Comparison of ENCODE assay signal across 9 mouse cellular contexts in the genomic region with DNA sequence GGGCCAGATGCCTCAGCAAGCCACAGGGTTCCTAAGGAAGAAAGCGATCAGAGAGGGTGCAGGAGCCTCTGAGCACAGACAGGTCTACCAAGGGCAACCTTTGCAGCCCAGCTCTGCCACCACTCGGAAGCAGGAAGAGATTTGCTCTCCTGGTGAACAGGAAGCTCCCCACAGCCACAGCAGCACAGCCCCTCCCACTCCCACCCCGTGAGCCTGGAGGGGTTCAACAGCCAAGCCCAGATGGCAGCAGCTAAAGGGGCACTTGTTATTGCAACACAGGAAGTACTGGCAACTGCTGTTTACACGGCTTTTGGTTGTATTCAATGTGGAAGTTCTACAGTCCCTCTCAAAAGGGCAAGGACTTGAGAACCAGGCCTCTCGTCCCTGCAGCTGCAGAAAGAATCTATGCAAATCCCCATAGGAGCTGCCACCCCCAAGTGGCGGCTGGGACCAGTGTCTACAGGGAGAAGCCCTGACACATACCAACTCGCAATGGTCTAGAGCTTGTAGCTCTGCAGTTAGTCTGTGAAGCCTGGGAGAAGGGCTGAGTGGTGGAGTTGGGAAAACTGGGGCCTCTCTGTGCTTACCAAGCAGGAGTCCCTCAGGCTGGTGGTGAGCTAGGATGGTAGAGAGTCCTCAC. TPM values are rescaled to one million over a fixed set of nuclear protein-coding genes. Genes with fewer than 3 reads are reported as not detected.
DNase-seq lines count a peak whose midpoint lies in the region; ATAC-seq and TF ChIP-seq lines count a peak whose summit lies in the region.
"Had no signal": no experiment of that assay in that cellular context is flagged by ENCODE, and none has a peak within 500 bp of the region (broad histone marks: within the 10 kb centered on the region; RNA-seq: fewer than 3 reads in every experiment).

No protein-coding gene starts in this region.

- no peak for TF ChIP-seq EP300 in stomach, postnatal 0 days (optimal IDR thresholded peaks at IDR 0.05)

- no peaks in the 10 kb centered on the region for H3K36me3 ChIP-seq in kidney, embryonic 16.5 days (ENCODE audit: insufficient read depth, low read length)
- H3K36me3 ChIP-seq in lung, embryonic 16.5 days (ENCODE audit: control insufficient read depth, insufficient read depth, low read length), result no peaks in the 10 kb centered on the region
- H3K36me3 ChIP-seq in stomach, postnatal 0 days (ENCODE audit: control insufficient read depth, insufficient read depth, low read length), result no peaks in the 10 kb centered on the region

- H3K9me3 ChIP-seq in kidney, embryonic 16.5 days (ENCODE audit: low read length), result no peaks in the 10 kb centered on the region
- H3K9me3 ChIP-seq in lung, embryonic 16.5 days (ENCODE audit: control insufficient read depth, low read length), result no peaks in the 10 kb centered on the region
- no peaks in the 10 kb centered on the region for H3K9me3 ChIP-seq in stomach, postnatal 0 days (ENCODE audit: control insufficient read depth, low read length)

- H3K27ac ChIP-seq in brown adipose tissue, adult 24 weeks (replicated peaks; ENCODE audit: low read depth, low read length), result peak overlapping the region; percentile 94
- H3K27ac ChIP-seq in kidney, embryonic 16.5 days (ENCODE audit: low read length), result peak overlapping the region; percentile 61
- H3K27ac ChIP-seq in lung, embryonic 16.5 days (ENCODE audit: low read length), result peak overlapping the region; percentile 96
- peak overlapping the region; percentile 67 for H3K27ac ChIP-seq in stomach, postnatal 0 days (replicated peaks)

- no peaks in the 10 kb centered on the region for H3K27me3 ChIP-seq in kidney, embryonic 16.5 days (ENCODE audit: insufficient read depth, low read length)
- H3K27me3 ChIP-seq in lung, embryonic 16.5 days (ENCODE audit: control insufficient read depth, insufficient read depth, low read depth, low read length), result no peaks in the 10 kb centered on the region
- H3K27me3 ChIP-seq in stomach, postnatal 0 days (ENCODE audit: control insufficient read depth, insufficient read depth, low read length), result no peaks in the 10 kb centered on the region
- H3K27me3 ChIP-seq: Patski had no signal

- peaks cover 14% of the 10 kb centered on the region for H3K4me1 ChIP-seq in brown adipose tissue, adult 24 weeks (ENCODE audit: control insufficient read depth, insufficient read depth, insufficient read length, low read length)
- H3K4me1 ChIP-seq in kidney, embryonic 16.5 days (ENCODE audit: insufficient read depth, low read length), result peaks cover 15% of the 10 kb centered on the region; the same call in 1 of the 2 replicates
- peaks cover 18% of the 10 kb centered on the region for H3K4me1 ChIP-seq in lung, embryonic 16.5 days (replicated peaks; ENCODE audit: control insufficient read depth, insufficient read depth, low read length)
- no peaks in the 10 kb centered on the region for H3K4me1 ChIP-seq in stomach, postnatal 0 days (replicated peaks; ENCODE audit: control insufficient read depth, insufficient read depth)

- no peak overlapping the region for H3K4me3 ChIP-seq in brown adipose tissue, adult 24 weeks (ENCODE audit: insufficient read depth, low read depth, low read length)
- H3K4me3 ChIP-seq in kidney, embryonic 16.5 days (ENCODE audit: low read length), result no peak overlapping the region
- no peak overlapping the region for H3K4me3 ChIP-seq in lung, embryonic 16.5 days (ENCODE audit: low read length)
- no peak overlapping the region for H3K4me3 ChIP-seq in stomach, postnatal 0 days (ENCODE audit: low read depth, low read length)

- WGBS in kidney, embryonic 16.5 days, result 48% methylated on average over 7 of the region's 7 CpGs
- 29% methylated on average over 7 of the region's 7 CpGs for WGBS in lung, embryonic 16.5 days
- WGBS in stomach, postnatal 0 days, result 32% methylated on average over 7 of the region's 7 CpGs

- peak; percentile 51 for ATAC-seq in frontal cortex, adult (ENCODE audit: low TSS enrichment)
- no peak for ATAC-seq in kidney, embryonic 16.5 days (ENCODE audit: low FRiP score, low TSS enrichment)
- peak; percentile 84 for ATAC-seq in lung, embryonic 16.5 days (ENCODE audit: low read depth)
- ATAC-seq in stomach, postnatal 0 days (ENCODE audit: low FRiP score, low TSS enrichment), result peak; percentile 42; the same call in 1 of the 2 replicates
- ATAC-seq: Patski had no signal

- no peak overlapping the region for H3K9ac ChIP-seq in kidney, embryonic 16.5 days (replicated peaks; ENCODE audit: low read length)
- H3K9ac ChIP-seq in lung, embryonic 16.5 days (ENCODE audit: low read length), result peak overlapping the region; percentile 46
- H3K9ac ChIP-seq in stomach, postnatal 0 days (ENCODE audit: low read length), result no peak overlapping the region

- no peak overlapping the region for H3K4me2 ChIP-seq in kidney, embryonic 16.5 days (replicated peaks; ENCODE audit: low read depth, low read length)
- H3K4me2 ChIP-seq in lung, embryonic 16.5 days (ENCODE audit: low read depth, low read length), result peak overlapping the region; percentile 21; the same call in 1 of the 2 replicates
- no peak overlapping the region for H3K4me2 ChIP-seq in stomach, postnatal 0 days (replicated peaks; ENCODE audit: low read depth)

- no peak for DNase-seq in frontal cortex, postnatal 25 days (ENCODE audit: low spot score in 2 of 2)
- peak; percentile 97 for DNase-seq in 416B (ENCODE audit: low read depth)
- peak; percentile 28 for DNase-seq in stomach, postnatal 0 days (ENCODE audit: low spot score)
- no peak for DNase-seq in ovary, postnatal 10 days (ENCODE audit: low spot score)

- TF ChIP-seq CTCF in stomach, postnatal 0 days (IDR thresholded peaks at IDR 0.05; ENCODE audit: low read depth), result no peak

RNA-seq across cellular contexts. Expression of gene Lrrc8d, which starts 51.0 kb away (rescaled TPM):
- polyA plus RNA-seq in brown adipose tissue, adult 24 weeks (2012; ENCODE audit: insufficient read depth, insufficient read length, missing spikeins), result 14.8 and 25.2 TPM in 2 replicates
- 28.6 and 33.4 TPM in 2 replicates for polyA plus RNA-seq in kidney, embryonic 16.5 days (2015; fragmentation: Nextera tagmentation; extraction: Ambion mirVana)
- 15.5 and 19.7 TPM in 2 replicates for polyA plus RNA-seq in lung, embryonic 16.5 days (2015; fragmentation: Nextera tagmentation; extraction: Ambion mirVana)
- 10.2 and 10.7 TPM in 2 replicates for polyA plus RNA-seq in stomach, postnatal 0 days (2015; fragmentation: Nextera tagmentation; extraction: Ambion mirVana)

Comparison
In these comparisons a context has a peak if more than half of its experiments do, and no peak if none do; other contexts are left out.
1. DNase-seq: peak in 416B (single experiment) and stomach, postnatal 0 days (single experiment); none in frontal cortex, postnatal 25 days (0 of 2) and ovary, postnatal 10 days (single experiment).
2. Peak in every context shown above with its lines, with median percentiles within 50 percentile points of each other: H3K27ac ChIP-seq.